Mouse (Mus musculus) megakaryocyte, embryonic 14.5 days (primary cell): ENCODE measurements around the gene Sarnp.

Source experiments
- FLI1 ChIP-seq: IDR thresholded peaks from 2 replicates; pipeline ENCODE4 v1.6.1; 2012; ENCODE audit warnings: low read length, inconsistent platforms, mixed read lengths
- GATA1 ChIP-seq: IDR thresholded peaks from 3 replicates; pipeline ENCODE4 v1.6.1; 2012; ENCODE audit warnings: mixed read lengths, low read length, inconsistent platforms, borderline replicate concordance

GRCm38 (mm10) chr10:128846664-128847063 lies 29.5 kb downstream of the Sarnp start:
- TF ChIP-seq GATA1 (no peak), FLI1 (no peak)
